Mouse (Mus musculus) brain, embryonic 14.5 days (tissue): ENCODE measurements around the gene Ccdc148.

Experiments
- CTCF ChIP-seq: fragments of 200-500 bp; IDR thresholded peaks from 2 replicates; pipeline ENCODE4 v1.5.1; 2012; ENCODE audit warnings: inconsistent platforms, mild to moderate bottlenecking, moderate library complexity, borderline replicate concordance; ENCODE audit not compliant: insufficient read depth, insufficient read length; ENCODE audit errors: extremely low read depth
- POLR2A ChIP-seq: fragments of 200-500 bp; IDR thresholded peaks from 2 replicates; pipeline ENCODE4 v1.6.1; 2012; ENCODE audit warnings: mild to moderate bottlenecking, inconsistent platforms, borderline replicate concordance; ENCODE audit not compliant: poor library complexity, insufficient read depth, insufficient read length, severe bottlenecking; ENCODE audit errors: extremely low read depth

DNA sequence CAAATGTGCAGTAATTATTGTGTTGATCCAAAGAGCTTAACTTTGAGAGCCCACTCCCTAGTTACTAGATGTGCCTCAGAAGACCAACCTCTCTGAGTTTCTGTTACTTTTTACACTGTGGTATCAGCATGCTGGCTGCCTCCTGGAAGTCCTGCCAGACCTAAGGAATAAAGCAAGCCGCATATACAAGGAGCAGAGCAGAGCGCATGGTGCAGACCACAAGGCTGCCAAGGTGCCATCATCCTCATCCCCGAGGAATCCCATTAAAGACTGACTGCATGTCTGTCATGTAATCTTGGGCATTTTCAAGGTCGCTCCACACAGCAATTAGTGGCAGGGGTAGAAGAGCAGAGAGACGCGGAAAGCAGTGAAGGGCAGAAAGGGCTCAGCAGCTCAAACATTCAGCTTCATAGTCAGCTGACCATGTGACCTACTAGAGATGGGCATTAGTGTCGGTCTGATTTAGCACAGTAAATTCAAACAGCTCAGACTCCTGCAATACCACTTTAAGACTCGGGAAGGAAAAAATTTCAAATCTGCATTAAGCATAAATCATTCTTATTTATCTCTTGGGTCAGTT lies 110.1 kb downstream of the Ccdc148 start:
- TF ChIP-seq POLR2A (no peak), CTCF (no peak)
